Mouse (Mus musculus) lung, postnatal 14 days (tissue): Measurements from ENCODE around the gene Ppp1r37.
"Not testable (repeated sequence)": the region's sequence is repeated elsewhere in the genome, so short reads cannot be mapped to it uniquely, and the experiment has no call there.

ENCODE experiments used
- DNase-seq: peaks from one replicate; pipeline ENCODE4 v3.0.0; 2021

The Ppp1r37 gene

DNA sequence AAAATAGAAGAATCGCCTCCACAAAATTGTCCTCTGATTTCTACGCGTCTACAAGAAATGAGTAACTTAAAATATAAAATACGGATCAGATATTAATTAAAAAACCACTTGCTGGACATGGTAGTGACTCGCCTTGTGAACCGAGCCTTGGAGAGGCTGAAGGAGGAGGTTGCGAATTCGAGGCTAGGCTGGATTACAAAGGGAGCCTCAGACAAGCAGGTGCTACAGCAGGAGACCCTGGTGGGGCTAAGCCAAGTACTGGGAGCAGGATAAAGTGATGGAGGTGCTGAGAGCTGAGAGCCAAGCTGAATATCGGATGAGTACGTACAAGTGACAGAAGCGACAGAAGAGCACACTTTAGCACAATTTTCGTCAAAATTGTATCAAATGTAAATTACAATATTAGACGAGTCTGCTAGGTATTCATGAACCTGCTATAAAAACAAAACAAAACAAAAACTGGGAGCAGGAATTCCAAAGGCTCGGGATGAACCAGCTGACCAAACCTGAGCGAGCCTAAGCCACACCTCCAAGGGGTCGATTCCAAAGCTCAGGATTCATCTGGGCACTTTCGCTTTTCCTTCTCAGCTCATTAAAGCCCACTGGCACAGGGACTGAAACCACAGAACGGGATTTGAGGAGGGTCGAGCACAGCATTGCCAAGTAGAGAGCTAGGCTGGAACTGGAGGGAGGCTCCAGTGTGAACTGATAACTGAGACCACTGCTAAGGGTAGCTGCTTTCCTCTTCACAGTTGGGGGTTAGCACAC is at the start of gene Ppp1r37:
Gene Ppp1r37 (minus strand): TSS at position 434 of the 768 bp plus-strand sequence.
- no peak for DNase-seq

DNA sequence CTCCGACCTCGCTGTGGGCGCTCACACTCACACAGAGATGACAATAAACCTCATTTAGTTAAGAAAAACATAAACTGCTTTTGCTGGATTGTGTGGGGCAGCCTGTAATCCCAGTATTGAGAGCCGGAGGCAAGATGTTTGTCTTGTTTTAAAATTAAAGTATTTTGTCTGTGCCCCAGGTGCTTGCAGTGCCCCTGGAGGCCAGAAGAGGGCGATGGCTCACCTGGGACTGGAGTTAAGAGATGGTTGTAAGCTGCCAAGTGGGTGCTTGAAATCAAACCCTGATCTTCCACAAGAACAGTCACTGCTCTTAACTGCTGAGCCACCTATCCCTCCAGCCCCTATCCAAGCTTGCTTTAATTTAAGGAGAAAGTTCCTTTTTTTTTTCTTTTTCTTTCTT is 48.1 kb upstream of the Ppp1r37 start:
- no peak for DNase-seq

DNA sequence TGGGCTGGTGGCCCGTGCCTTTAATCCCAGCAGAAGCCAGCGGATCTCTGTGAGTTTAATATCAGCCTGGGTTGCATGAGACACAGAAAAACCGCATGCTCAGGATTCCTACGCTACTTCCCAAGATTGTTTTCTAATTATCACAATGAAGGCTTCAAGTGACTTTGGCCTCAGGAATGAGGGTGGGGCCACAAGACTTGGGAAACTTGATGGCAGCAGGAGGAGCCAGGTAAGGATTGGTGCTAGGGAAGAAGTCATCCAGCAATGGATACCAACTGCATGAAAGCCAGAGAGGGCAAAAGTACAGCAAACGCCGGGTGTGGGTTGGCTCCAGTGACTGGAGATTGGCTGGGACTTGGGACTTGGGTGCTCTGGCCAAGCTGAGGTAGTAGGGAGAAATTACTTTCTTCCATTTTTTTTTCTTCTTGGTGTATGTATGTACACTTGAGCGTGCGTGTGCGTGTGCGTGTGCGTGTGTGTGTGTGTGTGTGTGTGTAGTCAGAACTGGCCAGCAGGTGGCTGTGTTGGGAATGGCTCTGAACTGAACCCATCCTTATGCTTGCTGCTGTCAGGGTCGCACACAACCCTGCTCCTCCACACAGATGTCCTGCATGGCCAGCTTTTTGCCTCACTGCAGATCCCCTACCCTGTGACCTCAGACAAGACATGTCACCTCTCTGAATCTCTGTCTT is 46.9 kb upstream of the Ppp1r37 start:
- DNase-seq: no peak

DNA sequence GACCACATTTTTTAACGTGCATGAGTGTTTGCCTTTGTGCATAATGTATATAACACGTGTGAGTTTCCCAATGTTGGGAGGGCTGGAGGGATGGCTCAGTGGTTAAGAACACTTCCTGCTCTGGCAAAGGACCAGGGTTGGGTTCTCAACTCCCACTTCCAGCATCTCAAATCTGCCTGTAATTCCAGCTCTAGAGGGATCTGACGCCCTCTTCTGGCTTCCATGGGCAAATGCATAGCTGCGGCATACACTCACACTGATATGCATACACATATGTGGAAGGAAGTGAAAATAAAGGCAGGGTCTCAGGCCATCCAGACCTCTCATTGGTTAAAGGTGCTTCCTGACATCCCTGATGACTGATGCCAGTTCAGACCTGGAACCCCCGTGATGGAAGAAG is 44.4 kb upstream of the Ppp1r37 start:
- no peak for DNase-seq

DNA sequence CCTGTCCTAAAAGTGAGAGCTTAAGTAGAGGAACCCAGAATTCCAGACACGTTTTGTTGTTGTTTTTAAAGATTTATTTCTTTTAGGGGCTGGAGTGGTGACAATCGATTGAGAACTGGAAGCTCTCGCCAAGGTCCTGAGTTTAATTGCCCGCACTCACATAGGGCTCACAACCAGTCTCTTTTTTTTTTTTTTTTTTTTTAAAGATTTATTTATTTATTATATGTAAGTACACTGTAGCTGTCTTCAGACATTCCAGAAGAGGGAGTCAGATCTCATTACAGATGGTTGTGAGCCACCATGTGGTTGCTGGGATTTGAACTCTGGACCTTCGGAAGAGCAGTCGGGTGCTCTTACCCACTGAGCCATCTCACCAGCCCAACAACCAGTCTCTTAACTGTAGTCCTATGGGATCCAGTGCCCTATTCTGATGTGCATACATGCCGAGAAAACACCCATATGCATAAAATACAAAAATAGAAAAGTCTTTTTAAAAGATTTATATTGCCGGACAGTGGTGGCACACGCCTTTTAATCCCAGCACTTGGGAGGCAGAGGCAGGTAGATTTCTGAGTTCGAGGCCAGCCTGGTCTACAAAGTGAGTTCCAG is 41.8 kb upstream of the Ppp1r37 start:
- not testable (repeated sequence) for DNase-seq

DNA sequence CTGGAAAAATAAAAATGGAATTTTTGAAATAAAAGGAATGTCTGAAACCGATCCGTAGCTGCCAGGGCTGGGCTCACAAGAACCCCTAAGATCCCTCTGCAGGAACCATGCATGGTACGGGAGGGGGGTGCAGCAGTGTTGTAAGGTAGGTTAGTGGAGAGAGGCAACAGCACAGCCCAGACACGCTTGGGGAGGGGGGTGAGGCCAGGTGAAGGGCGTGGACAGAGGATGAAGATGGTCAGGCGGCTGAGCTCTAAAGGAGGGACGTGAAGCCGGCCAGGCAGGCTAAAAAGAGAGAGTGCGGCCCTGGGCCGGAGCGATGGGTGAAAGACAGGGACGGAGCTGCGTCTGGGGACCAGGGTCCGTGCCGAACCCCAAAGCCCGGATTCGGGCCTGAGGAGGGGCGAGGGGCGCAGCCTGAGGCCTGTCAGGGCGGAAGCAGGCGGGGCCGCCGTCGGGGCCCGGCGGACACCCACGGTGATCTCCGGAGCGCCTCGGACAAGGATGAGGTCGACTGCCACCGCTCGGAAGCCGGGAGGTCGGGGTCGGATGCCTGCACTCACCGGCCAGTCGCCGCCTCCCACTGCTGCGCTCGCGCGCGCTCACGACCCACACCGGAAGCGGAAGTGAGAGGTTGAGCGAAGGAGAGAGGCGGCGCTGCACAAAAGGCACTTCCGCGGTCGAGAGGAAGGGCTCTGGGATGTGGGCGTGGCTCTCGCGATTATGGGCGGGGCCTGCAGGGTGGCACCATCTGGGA is 41.2 kb upstream of the Ppp1r37 start, which contains the start of gene Clasrp:
Gene Clasrp (minus strand): TSS at position 638 of the 757 bp plus-strand sequence.
- DNase-seq: peak; percentile 99

DNA sequence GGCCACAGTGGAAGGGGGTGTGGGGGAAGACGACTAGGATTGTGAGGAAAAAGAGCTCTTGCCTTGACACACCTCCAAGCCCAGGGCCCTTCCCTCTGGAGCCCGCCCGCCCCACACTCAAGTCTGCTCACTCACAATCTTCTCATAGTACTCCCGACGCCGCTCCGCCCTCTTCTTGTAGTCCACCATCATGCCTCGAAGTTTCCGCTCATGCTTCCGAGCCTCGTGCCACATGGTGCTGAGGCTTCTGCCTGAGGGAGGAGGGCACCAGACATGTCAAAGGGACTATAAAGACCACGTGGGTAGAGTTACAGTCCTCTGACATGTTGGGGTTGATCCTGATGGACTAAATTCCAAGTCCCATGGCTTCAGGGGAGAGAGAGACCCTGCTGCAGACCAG is 40.2 kb upstream of the Ppp1r37 start:
- DNase-seq: no peak

DNA sequence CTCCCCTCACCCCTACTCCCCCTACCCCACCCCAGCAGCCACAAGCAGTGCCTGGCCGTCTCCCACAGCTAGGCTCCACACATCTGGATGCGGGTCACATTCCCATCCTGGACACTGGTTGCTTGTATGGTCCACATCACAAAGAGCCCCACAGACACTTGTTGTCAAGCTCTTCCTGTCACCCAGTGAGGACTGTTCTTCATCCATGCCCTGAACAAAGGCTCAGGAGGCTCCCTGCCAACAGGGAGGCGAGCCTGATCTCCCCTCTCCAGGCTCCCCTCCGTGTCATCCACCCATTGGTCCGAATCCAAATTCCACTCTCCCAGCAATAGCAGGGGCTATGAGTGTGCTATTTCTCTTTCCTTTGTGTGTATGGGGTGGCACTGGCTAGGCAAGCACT is 37.7 kb upstream of the Ppp1r37 start:
- no peak for DNase-seq

DNA sequence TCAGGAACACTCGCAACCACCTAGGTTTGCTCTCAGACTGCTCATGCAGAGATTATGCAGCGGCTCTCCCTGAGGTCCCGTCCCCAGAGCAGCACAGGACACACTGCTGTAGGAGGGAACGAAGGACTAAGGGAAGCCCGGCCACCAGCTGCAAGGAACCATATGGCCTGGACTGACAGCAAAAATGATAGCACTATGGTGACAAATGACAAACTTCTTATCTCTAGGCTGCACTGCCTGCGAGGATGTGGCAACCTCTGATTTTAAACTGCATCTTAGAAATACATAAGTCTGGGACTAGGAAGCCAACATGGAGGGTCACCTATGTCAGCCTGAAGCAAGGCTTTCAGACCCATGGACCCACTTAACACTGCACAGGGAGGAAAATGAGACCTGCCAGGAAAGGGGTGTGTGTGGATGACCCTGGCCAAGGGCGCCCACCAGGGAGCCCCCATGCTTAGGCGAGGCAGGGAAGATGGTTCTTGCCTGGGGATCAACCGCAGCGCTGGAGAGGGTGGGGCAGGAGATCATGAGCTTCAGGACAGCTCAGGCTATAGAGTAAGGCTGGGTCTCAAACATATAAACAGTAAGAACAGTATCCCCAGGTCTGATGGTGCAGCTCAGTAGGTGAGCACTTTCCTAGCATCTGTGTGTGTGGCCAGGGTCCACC is 30.3 kb upstream of the Ppp1r37 start:
- DNase-seq: no peak

DNA sequence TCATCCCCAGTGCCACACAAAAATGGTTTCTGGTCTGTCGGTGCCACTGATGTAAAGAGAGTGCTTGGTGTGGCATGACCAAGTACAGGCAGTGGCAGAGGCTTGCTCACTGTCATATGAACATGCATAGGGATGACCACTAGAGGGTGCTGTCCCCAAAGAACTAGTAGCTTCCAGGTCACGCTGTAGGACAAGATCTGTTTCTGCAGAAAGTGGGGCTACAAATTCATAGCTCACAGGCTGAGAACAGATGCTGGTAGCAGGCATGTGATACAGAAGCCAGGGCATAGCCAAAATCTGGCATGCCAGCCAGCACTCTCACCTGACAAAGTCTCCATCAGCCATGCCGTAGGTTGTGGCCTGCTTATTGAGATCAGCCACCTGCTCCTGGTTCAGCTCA is 27.0 kb upstream of the Ppp1r37 start:
- DNase-seq: peak; percentile 85

DNA sequence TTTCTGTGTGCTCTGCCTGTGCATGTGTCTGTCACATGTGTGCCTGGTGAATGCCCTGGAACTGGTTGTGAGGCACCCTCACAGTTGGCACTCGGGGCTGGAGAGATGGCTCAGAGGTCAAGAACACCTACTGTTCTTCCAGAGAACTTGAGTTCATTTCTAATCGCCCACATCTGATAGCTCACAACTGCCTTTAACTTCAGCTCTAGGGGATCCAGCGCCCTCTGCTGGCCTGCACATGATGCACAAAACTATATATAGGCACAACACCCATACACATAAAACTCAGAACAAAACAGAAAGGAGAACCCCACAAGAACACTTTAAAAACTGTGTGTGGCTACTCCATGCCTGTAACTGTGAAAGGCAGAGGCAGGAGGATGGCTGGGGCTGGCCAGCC is 26.3 kb upstream of the Ppp1r37 start:
- peak; percentile 68 for DNase-seq

DNA sequence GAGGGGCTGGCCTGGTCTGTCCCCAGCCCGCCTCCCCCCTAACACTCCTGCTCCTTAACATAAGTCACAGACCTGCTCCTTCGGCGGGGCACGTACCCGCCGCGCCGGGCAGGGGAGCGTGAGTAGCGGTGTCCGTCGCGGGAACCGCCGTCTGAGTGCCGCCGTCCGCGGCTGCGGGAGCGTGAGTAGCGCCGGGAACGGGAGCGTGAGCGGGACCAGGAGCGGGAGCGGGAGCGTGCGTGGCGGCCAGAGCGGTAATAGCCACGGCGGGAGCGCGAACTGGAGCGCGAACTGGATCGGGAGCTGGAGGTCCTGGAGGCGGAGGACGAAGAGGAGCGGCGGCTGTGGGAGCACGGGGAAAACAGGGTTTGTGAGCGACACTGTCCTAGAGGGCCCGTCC is 23.4 kb upstream of the Ppp1r37 start:
- DNase-seq: no peak

DNA sequence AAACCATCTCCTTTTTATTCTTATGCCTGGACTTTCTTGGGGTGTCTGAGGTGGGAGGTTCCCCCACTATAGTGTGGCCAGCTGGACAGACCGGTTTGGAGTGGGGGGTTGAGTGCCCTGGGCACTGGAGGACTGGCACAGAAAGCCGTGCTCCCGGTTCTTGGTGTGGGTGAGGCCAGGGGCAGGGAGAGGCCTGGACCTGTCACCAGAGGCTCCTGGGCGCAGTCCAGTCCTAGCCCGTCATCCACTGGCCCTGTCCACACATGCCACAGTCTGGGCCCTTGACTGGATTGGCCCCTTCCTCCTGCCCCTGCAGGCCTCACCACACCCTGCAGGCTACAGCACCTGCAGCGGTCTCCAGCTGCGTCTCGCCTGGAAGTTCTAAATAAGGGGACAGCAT is 17.8 kb upstream of the Ppp1r37 start:
- peak; percentile 65 for DNase-seq

DNA sequence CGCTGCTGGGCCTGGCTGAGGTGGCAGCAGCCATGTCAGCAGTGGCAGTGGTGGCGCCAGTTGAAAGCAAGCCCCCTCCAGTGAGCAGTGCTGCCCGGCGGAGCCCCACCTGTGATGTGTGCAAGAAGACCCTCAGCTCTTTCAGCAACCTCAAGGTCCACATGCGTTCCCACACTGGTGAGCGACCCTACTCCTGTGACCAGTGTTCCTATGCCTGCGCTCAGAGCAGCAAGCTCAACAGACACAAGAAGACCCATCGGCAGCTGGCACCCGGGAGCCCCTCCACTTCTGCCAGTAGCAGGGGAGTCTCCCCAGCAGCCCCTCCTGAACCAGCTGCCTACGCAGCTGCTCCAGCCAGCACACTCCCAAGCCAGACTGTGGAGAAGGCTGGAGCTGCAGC is 16.9 kb upstream of the Ppp1r37 start:
- DNase-seq: no peak

DNA sequence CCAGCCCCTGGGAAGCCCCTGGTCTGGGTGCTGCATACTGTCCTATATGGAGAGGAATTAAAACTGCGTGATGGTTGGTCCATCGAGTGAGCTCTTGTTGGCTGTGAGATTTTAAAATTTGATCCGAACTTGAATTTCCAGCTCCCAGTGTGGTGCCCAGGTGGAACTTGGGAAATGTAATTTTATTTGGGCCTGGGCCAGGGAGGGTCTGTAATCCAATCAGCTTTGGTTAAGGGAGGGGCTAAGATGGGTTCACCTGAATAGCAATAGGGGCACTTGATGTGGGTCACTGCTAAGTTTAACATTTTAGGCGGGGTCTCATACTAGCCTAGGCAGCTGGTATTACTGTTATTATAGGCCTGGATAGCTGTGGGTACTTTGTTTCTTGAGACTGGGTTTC is 15.6 kb upstream of the Ppp1r37 start:
- no peak for DNase-seq

DNA sequence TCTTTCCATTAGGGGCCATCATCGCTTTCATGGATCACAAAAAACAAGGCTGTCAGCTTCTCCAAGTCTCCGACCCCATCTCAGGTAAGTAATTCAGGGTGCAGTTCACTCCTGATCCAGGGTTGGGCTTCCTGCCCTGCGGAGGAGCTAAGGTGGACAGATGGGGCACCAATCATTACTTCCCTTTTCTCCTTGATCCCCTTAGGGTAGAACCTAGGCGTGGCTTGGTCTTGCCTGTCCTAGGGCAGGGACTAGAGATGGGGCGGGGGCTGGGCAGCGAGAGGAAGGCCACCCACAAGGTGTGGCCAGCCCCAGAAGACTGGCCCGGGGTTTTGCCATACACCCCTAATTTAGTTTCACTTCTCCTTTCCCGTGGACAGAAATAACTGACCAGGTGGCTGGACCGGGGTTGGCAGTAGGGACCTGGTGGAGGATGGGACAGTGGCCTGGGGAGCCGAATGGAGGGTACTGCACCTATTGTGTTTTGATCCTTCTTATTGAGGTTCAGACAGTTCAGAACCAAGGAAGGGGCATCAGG is 15.1 kb upstream of the Ppp1r37 start:
- peak; percentile 22 for DNase-seq

DNA sequence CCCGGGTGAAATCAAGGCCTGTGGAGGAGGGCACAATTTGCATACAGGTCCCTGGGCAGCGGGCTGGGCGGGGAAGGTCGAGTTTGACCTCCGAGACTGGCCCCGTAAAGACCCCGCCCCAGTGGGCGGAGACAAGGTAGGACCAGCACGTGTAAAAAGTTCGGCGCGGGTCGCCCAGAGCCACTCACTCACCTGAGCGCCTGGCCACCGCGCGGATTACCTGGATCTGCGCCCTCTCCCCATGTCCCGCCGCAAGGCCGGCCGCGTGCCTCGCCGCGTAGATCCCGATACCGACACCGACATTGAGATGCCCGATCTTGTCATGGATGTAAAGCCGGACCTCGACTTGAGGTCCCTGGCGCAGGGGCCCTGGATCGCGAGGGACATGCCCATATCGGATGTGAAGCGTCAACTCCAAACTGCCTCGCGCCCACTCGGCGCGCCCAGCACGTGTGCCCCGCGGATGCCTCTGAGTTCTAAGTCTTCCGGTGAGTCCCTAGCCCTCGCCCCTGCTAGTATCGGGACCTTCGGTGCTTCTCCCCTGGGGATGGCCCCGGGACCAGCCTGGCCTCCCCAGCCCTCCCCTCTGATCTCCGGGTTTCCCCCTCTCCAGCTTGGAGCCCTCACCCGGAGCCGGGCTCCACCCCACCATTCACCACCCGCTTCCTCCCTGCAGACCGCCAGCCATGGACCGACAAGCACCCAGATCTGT is 14.4 kb upstream of the Ppp1r37 start, which contains the start of the genes Zfp296 and Gemin7:
Gene Zfp296 (plus strand): TSS at position 147 of the 712 bp plus-strand sequence.
Gene Gemin7 (minus strand): TSS at position 455 of the 712 bp plus-strand sequence.
- DNase-seq: peak; percentile 20

DNA sequence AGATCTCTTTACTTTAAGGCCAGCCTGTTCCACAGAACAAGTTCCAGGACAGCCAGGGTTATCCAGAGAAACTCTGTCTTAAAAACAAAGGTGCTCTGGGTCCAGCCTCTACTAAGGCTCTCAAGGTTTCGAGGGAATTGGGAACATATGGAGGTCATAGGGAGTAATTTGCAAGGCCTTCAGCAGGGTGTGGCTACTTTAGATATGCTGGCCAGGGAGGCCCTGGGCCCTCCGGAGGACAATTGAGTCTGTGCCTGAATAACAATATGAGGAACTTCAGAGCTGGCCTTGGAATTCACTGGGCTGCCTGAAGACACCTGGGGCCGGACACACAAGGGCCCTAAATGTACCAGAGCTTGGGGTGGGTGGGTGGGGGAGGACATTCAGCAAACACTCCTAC is 12.7 kb upstream of the Ppp1r37 start:
- no peak for DNase-seq

DNA sequence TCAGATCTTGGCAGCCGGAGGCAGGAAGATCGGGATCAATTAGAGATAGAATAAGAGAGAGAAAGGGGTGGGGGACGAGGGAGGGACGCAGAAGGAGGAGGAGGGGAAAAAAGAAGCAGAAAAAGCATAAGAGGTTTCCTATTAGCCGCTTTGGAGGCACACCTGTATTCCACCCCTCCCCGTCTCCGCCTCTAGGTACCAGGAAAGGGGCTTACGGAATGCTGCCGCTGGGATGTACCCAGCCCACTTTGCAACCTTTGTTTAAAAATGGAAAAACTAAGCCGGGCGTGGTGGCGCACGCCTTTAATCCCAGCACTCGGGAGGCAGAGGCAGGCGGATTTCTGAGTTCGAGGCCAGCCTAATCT is 10.9 kb upstream of the Ppp1r37 start:
- no peak for DNase-seq

DNA sequence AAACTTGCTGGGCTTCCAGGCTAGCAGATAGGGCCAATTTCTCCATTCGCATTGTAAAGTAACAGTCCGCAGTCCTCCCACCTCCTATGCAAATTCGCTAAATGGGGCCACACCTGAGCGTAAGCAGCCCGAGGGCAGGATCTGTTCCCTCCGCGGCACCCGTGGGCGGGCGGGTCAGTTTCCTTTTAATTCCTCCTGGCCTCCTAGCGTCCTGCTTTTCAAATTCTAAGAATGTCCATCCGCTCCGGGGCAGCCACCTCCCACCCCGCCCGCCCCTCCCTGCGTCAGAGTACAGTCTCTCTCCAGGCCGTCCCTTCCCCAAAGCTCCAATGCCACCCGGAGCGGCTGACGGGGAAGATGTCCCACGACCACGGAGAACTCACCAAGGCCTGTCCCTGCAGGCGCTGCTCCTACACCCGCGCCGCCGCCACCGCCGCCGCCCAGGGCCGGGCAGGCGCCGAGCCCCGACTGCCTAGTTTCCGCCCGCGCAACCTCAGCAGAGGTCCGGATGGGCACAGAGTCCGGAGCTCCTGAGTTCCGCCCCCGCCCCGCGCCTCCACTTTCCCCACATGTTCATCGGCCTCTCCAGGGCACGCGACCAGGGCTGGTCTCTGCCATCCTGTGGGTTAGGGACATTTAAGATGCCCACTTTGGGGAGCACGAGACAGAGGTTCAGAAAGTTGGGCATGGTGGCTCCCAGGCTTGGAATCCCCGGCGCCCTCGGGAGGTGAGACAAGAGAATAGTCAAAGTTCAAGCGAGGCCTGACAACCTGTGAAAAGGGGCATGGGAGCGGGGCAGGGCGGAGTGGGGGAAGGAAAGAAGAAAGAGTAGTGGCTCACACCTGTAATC is 10.3 kb upstream of the Ppp1r37 start:
- DNase-seq: peak; percentile 86

DNA sequence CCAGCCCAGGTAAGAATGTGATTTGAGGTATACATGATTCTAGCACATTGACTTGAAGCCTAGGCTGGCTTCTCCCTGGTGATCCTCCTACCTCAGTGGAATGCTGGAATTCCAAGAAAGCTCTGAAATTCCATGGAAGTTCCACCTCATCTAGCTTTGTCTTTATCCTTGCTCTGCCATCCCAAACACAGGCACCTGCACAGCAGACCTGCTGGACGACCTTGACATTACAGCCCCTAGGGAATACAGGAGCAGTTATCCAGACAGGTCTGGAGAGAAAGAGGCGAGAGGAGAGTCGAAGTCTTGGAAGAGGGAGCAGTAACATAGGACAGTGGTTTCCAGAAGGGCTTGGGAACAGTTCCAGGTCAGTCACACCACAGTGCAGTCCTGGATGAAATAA is 6.8 kb upstream of the Ppp1r37 start:
- no peak for DNase-seq
